Mouse (Mus musculus) heart, embryonic 14.5 days (tissue): ENCODE results near the gene AI597479. TPM values are rescaled to one million over a fixed set of nuclear protein-coding genes. Genes with fewer than 3 reads are reported as not detected.

Experiments
- ATAC-seq: fragments of 200-750 bp; cut with Nextera tagmentation; 2 replicates; pipeline ENCODE4 v1.8.0; 2017; ENCODE audit warnings: low read depth, moderate TSS enrichment; ENCODE audit not compliant: insufficient number of reproducible peaks, insufficient read depth, low FRiP score
- H3K27ac ChIP-seq, 2 experiments: fragments of 200-500 bp in 1 of 2; fragments of 300-500 bp in 1 of 2; sonication (generic) in 1 of 2; replicated peaks in 1 of 2; 2 replicates each; pipeline ENCODE4 v1.5.1; 2012 to 2014; ENCODE audit warnings: low read depth in 2 of 2, low read length in 2 of 2, control low read depth in 1 of 2, mild to moderate bottlenecking in 1 of 2, mixed read lengths in 1 of 2; ENCODE audit not compliant: control insufficient read depth in 1 of 2, insufficient read depth in 1 of 2
- H3K27me3 ChIP-seq: fragments of 300-500 bp; sonication (generic); 2 replicates; pipeline ENCODE4 v1.6.1; 2014; ENCODE audit warnings: mild to moderate bottlenecking, low read length, control low read depth; ENCODE audit not compliant: control insufficient read depth, insufficient read depth
- H3K36me3 ChIP-seq: fragments of 300-500 bp; sonication (generic); 2 replicates; pipeline ENCODE4 v1.6.1; 2014; ENCODE audit warnings: mild to moderate bottlenecking, control low read depth, low read length, mixed read lengths; ENCODE audit not compliant: control insufficient read depth, insufficient read depth
- H3K4me1 ChIP-seq, 2 experiments: fragments of 200-500 bp in 1 of 2; fragments of 300-500 bp in 1 of 2; sonication (generic) in 1 of 2; 2 replicates each; pipeline ENCODE4 v1.6.1; 2012 to 2014; ENCODE audit warnings: low read length in 2 of 2, control low read depth in 1 of 2, mixed read lengths in 1 of 2; ENCODE audit not compliant: control insufficient read depth in 2 of 2, insufficient read depth in 2 of 2
- H3K4me2 ChIP-seq: fragments of 300-500 bp; sonication (generic); 2 replicates; pipeline ENCODE4 v1.6.1; 2014; ENCODE audit warnings: mild to moderate bottlenecking, low read length
- H3K4me3 ChIP-seq, 2 experiments: fragments of 200-500 bp in 1 of 2; fragments of 300-500 bp in 1 of 2; sonication (generic) in 1 of 2; 2 replicates each; pipeline ENCODE4 v1.5.1; 2012 to 2014; ENCODE audit warnings: low read length in 2 of 2, mild to moderate bottlenecking in 2 of 2, control low read depth in 1 of 2, low read depth in 1 of 2, moderate library complexity in 1 of 2; ENCODE audit not compliant: control insufficient read depth in 1 of 2, insufficient read depth in 1 of 2
- H3K9ac ChIP-seq: fragments of 300-500 bp; sonication (generic); 2 replicates; pipeline ENCODE4 v1.6.1; 2014; ENCODE audit warnings: mild to moderate bottlenecking, low read length
- H3K9me3 ChIP-seq: fragments of 300-500 bp; sonication (generic); 2 replicates; pipeline ENCODE4 v1.6.1; 2016; ENCODE audit warnings: low read length, control low read depth; ENCODE audit not compliant: control insufficient read depth
- WGBS: fragments of 180-500 bp; shearing (Covaris S2); extraction: QIAGEN DNeasy Blood & Tissue Kit; methylation state at CpG from one replicate; pipeline ENCODE4 v1.1.7; 2014; 5-methylcytosine and 5-hydroxymethylcytosine counted together
- polyA plus RNA-seq: library from polyadenylated mRNA; unstranded; fragments of >200 nt; fragmentation: Nextera tagmentation; extraction: Ambion mirVana; gene quantifications from 2 replicates; pipeline ENCODE4 v1.2.1, GENCODE M21; 2014

Gene AI597479
- polyA plus RNA-seq, 1 experiment from 2014 or later: 20.4 TPM

DNA sequence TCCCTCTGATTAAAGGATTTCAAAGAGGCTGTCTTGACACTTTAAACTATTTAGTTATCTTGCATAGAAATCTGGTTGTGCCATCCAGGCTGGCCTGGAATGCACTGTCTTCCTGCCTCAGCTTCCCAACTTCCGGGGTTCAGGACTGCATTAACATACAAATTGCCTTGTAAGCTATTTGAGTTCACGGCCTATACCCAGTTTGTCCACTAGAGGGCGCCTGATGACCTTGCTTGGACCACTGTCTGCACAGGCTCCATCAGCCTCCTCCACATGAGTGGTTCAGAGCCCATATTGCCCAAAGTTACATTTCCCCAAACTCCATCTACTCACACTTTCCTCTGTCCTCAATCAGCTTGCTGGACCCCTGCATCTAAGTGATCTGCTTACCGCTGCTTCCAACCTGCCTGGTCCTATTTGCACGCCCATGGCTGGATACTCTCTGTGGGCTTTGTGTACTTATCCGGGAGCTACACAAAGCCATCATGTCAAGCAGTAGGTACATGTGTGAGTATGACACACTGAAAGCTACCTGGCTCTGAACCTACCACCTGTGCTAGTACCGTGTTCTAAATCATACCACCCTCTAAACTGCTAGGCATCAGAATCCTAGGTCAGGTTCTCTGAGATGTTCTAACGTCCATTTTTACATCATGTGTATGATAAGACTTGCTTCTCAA lies 41.2 kb downstream of the AI597479 start:
- ATAC-seq: peak; percentile 48; the same call in 1 of the 2 replicates
- no peaks in the 10 kb centered on the region for H3K9me3 ChIP-seq
- H3K4me1 ChIP-seq: peaks cover 20 to 45% of the 10 kb centered on the region in 2 experiments
- H3K27me3 ChIP-seq: no peaks in the 10 kb centered on the region
- WGBS: 45% methylated on average over 8 of the region's 8 CpGs
- peak overlapping the region; percentile 28 to 49; a peak in 2 of 4 replicates for H3K27ac ChIP-seq
- H3K4me2 ChIP-seq: no peak overlapping the region
- no peak overlapping the region for H3K9ac ChIP-seq
- H3K4me3 ChIP-seq: no peak overlapping the region
- peaks cover 94% of the 10 kb centered on the region for H3K36me3 ChIP-seq

DNA sequence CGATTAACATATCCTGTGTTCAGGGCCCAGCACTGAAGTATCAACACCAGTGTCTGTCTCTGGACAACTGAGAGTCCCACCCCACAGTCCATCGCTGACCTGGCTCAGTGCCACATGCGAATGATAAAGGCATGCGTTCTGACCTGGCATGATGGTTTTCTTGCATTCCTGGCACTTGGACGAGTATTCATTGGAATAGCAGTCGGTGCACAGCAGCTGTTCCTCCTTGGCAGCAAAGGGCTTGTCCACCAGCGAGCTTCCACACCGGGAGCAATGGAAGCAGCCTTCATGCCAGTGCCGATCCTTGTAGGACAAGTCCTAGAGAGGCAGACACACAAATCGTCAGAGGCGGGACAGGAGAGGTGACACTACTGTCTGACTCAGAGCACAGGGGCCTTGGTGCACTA lies 43.0 kb downstream of the AI597479 start:
- Histone ChIP-seq H3K4me3 (no peak overlapping the region), H3K4me1 (peaks cover 24 to 63% of the 10 kb centered on the region in 2 experiments), H3K27ac (peak overlapping the region; percentile 62 to 76), H3K27me3 (no peaks in the 10 kb centered on the region), H3K9ac (peak overlapping the region; percentile 38; the same call in 1 of the 2 replicates), H3K4me2 (0 out of 2 replicates have a peak overlapping the region, but pooled peaks have one; percentile 3), H3K36me3 (peaks cover 94% of the 10 kb centered on the region), H3K9me3 (no peaks in the 10 kb centered on the region)
- WGBS: 27% methylated on average over 11 of the region's 11 CpGs
- no peak for ATAC-seq

DNA sequence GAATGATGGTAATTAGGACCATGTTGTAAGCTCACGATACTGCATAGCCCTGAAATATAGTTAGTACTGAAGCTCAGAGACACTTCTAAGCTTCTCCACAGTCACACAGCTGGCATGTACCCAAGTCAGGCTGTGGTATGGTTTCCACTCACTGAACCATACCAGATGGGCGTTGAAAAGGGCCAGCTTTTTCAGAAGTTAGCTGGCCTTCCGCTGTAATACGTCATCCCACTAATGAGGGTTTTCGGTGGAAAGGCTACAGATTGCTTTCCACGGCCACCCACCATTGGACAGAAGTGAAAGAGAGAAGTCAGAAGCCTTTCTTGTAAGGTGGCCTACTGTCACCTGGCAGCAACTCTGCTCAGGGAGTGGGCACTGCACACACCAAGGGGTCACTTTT lies 44.3 kb downstream of the AI597479 start:
- peak overlapping the region in 1 of 2 experiments; percentile 58; a peak in 2 of 4 replicates for H3K27ac ChIP-seq
- no peak for ATAC-seq

DNA sequence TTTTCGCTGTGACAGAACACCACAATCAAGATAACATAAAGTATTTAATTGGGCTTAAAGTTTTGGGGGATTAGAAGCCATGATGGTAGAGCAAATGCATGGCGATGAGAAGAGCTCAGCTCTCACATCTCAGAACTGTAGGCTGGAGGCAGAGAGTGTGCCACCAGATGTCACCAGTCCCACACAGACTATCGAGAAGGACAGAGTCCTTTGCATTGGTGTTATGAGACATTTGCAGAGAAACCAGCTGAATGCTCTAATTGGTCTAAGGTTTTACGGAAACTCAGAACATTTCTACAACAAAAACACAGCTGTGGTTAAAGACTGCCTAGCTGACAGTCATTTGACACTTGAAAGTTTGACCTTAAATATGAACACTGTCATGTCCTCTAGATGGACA lies 44.8 kb downstream of the AI597479 start:
- no peak for ATAC-seq
- 65% methylated on average over 4 of the region's 4 CpGs for WGBS
- H3K4me3 ChIP-seq: no peak overlapping the region
- H3K4me2 ChIP-seq: no peak overlapping the region
- peaks cover 92% of the 10 kb centered on the region for H3K36me3 ChIP-seq
- peak overlapping the region in 1 of 2 experiments; percentile 58; a peak in 3 of 4 replicates for H3K27ac ChIP-seq
- H3K4me1 ChIP-seq: peaks cover 30 to 70% of the 10 kb centered on the region in 2 experiments
- no peaks in the 10 kb centered on the region for H3K27me3 ChIP-seq
- H3K9me3 ChIP-seq: no peaks in the 10 kb centered on the region
- no peak overlapping the region for H3K9ac ChIP-seq

More for the DNA sequence above, 44.3 kb downstream of the AI597479 start:
- peaks cover 28 to 67% of the 10 kb centered on the region in 2 experiments for H3K4me1 ChIP-seq
- no peaks in the 10 kb centered on the region for H3K9me3 ChIP-seq
- no peak overlapping the region for H3K4me3 ChIP-seq
- H3K36me3 ChIP-seq: peaks cover 92% of the 10 kb centered on the region
- H3K27me3 ChIP-seq: no peaks in the 10 kb centered on the region
- no peak overlapping the region for H3K4me2 ChIP-seq
- 80% methylated on average over 6 of the region's 6 CpGs for WGBS
- H3K9ac ChIP-seq: no peak overlapping the region; the same call in 1 of the 2 replicates

DNA sequence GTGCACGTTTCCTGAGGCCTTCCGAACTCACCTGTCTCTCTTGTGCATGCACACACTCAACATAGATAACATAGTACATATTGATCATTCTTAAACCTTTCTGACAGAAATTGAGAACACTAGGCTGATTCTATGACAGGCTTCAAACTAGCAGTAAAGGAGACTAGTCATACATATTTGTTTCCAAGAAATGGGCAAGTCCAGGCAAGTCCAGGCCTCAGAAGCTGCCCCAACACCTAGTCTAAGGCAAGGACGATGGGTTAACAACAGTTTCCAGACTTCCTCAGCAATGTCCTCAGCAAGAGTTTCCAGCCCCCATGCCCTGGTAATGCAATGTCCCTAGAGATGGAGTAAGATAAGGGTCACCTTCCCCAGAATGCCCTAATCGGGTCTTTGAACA lies 45.3 kb downstream of the AI597479 start:
- no peaks in the 10 kb centered on the region for H3K27me3 ChIP-seq
- no peak overlapping the region; the same call in 1 of the 2 replicates for H3K9ac ChIP-seq
- H3K4me1 ChIP-seq: peaks cover 33 to 75% of the 10 kb centered on the region in 2 experiments
- ATAC-seq: no peak
- no peaks in the 10 kb centered on the region for H3K9me3 ChIP-seq
- 68% methylated on average over 4 of the region's 4 CpGs for WGBS
- no peak overlapping the region for H3K4me3 ChIP-seq
- H3K36me3 ChIP-seq: peaks cover 92% of the 10 kb centered on the region
- H3K27ac ChIP-seq: peak overlapping the region; percentile 21 to 58
- H3K4me2 ChIP-seq: no peak overlapping the region

DNA sequence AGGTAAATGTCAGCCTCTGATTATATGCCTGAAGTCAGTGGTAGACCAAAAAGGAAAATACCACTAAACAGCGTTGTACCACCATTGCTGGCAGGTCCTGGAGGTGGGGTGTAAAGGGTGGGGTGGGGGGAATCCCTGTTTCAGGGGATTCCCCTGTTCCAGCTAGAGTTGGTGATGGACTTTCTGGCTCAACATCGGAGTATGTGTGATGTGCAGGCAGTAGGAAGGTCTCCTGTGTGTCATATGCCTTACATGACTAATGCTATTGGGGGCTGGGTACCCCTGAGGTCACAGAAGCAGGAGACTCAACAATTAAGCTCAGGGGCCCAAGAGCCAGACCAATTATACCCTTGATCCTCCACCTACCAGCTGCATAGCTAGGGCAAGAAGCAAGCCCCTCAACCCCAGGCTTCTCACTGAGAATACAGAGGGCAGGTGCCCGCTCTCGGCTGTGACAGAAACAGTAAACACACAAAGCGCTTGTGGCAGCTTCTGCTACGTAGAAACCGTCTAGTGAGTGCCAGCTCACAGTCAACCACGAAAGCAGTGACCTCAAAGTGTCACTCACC lies 45.9 kb downstream of the AI597479 start:
- H3K9ac ChIP-seq: peak overlapping the region; percentile 1; the same call in 1 of the 2 replicates
- H3K4me2 ChIP-seq: no peak overlapping the region
- 84% methylated on average over 8 of the region's 8 CpGs for WGBS
- peak overlapping the region in 1 of 2 experiments; percentile 25; a peak in 1 of 4 replicates for H3K27ac ChIP-seq
- H3K9me3 ChIP-seq: no peaks in the 10 kb centered on the region
- ATAC-seq: no peak
- H3K4me3 ChIP-seq: no peak overlapping the region
- H3K4me1 ChIP-seq: peaks cover 34 to 79% of the 10 kb centered on the region in 2 experiments
- H3K27me3 ChIP-seq: no peaks in the 10 kb centered on the region
- H3K36me3 ChIP-seq: peaks cover 93% of the 10 kb centered on the region

DNA sequence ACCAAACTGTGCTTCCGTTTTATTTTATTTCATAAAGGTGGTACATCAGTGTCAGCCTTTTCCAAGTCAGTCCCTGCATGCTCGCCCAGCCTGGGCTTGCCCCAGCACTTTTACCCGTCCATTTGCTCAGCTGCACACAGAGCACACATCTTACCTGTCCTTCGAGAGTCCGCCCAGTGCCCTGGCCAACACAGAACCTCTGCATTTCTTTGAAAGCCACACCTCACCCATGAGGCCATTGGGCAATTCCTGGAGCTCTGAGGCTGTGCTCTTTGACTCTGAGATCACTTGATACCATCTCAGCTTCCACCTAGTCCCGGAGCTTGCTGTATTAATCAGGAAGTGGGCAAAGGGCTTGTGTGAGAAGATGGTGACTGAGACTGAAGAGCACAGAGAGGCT lies 46.9 kb downstream of the AI597479 start:
- Histone ChIP-seq H3K4me3 (no peak overlapping the region), H3K9me3 (no peaks in the 10 kb centered on the region), H3K9ac (no peak overlapping the region), H3K27me3 (no peaks in the 10 kb centered on the region), H3K27ac (0 out of 4 replicates have a peak overlapping the region, but pooled peaks of 1 of the 2 experiments have one; percentile 4), H3K4me2 (no peak overlapping the region), H3K36me3 (peaks cover 96% of the 10 kb centered on the region), H3K4me1 (peaks cover 34 to 79% of the 10 kb centered on the region in 2 experiments)
- ATAC-seq: no peak
- 76% methylated on average over 6 of the region's 6 CpGs for WGBS
